Mouse (Mus musculus) liver, adult 2 months (tissue): ENCODE data around the gene Ubr4. TPM values are rescaled to one million over a fixed set of nuclear protein-coding genes. Genes with fewer than 3 reads are reported as not detected.

Experiments used
- DNase-seq: peaks from one replicate; pipeline ENCODE4 v3.0.0-alpha.2; 2011; ENCODE audit warnings: low read depth, low spot score; ENCODE audit errors: extremely low read depth
- H3K27ac ChIP-seq: fragments of 200-500 bp; replicated peaks from 2 replicates; pipeline ENCODE4 v1.5.1; 2012; ENCODE audit warnings: low read depth, mild to moderate bottlenecking, control low read depth, inconsistent platforms, low read length; ENCODE audit not compliant: insufficient read depth
- H3K27me3 ChIP-seq: fragments of 200-500 bp; 2 replicates; pipeline ENCODE4 v1.6.1; 2012; ENCODE audit warnings: mild to moderate bottlenecking, moderate library complexity, low read length, inconsistent platforms; ENCODE audit not compliant: control insufficient read depth, insufficient read depth
- H3K36me3 ChIP-seq: fragments of 200-500 bp; 2 replicates; pipeline ENCODE4 v1.6.1; 2012; ENCODE audit warnings: low read length, inconsistent platforms; ENCODE audit not compliant: control insufficient read depth, insufficient read depth
- H3K4me1 ChIP-seq: fragments of 200-500 bp; 2 replicates; pipeline ENCODE4 v1.6.1; 2011; ENCODE audit warnings: low read length; ENCODE audit not compliant: control insufficient read depth, insufficient read depth
- H3K4me3 ChIP-seq: fragments of 200-500 bp; 2 replicates; pipeline ENCODE4 v1.5.1; 2011; ENCODE audit warnings: low read depth, mild to moderate bottlenecking, control low read depth, low read length, moderate library complexity; ENCODE audit not compliant: insufficient read depth
- H3K79me2 ChIP-seq: fragments of 200-500 bp; 2 replicates; pipeline ENCODE4 v1.6.1; 2012; ENCODE audit warnings: inconsistent platforms, mild to moderate bottlenecking, low read length, moderate library complexity; ENCODE audit not compliant: control insufficient read depth, insufficient read depth
- H3K9ac ChIP-seq: fragments of 200-500 bp; 2 replicates; pipeline ENCODE4 v1.6.1; 2012; ENCODE audit warnings: low read depth, mild to moderate bottlenecking, control low read depth, inconsistent platforms, low read length
- CTCF ChIP-seq: fragments of 200-500 bp; IDR thresholded peaks from 2 replicates; pipeline ENCODE4 v1.5.1; 2011; ENCODE audit warnings: low read depth, low read length, control low read depth
- POLR2A ChIP-seq: fragments of 200-500 bp; IDR thresholded peaks from 2 replicates; pipeline ENCODE4 v1.6.1; 2011; ENCODE audit warnings: low read length, control low read depth; ENCODE audit not compliant: insufficient read depth; ENCODE audit errors: extremely low read depth
- WGBS: fragments of 180-500 bp; shearing (Covaris S2); methylation state at CpG from one replicate; pipeline ENCODE4 v1.1.7; 2018; 5-methylcytosine and 5-hydroxymethylcytosine counted together
- polyA plus RNA-seq: library from polyadenylated mRNA; depleted of rRNA; stranded (reverse); fragments of >200 nt; gene quantifications from 2 replicates; pipeline ENCODE4 v1.2.3, GENCODE M21; 2012
- total RNA-seq: library from RNA; depleted of rRNA; stranded (reverse); fragments of >200 nt; gene quantifications from 2 replicates; pipeline ENCODE4 v1.2.3, GENCODE M21; 2014

Gene Ubr4
- total and polyA plus RNA-seq, 2 experiments = 56.7 to 149 TPM

- Histone ChIP-seq H3K4me3 (no peak overlapping the region), H3K79me2 (no peaks in the 10 kb centered on the region), H3K36me3 (peaks cover 5% of the 10 kb centered on the region; the same call in 1 of the 2 replicates), H3K27me3 (no peaks in the 10 kb centered on the region), H3K9ac (no peak overlapping the region), H3K27ac (no peak overlapping the region), H3K4me1 (peaks cover 8% of the 10 kb centered on the region)
- no peak for DNase-seq
- WGBS = 90% methylated on average over 5 of the region's 5 CpGs
- TF ChIP-seq POLR2A = no peak
- no peak for TF ChIP-seq CTCF
Observed at GRCm38 (mm10) chr4:139491541-139492170, 139.2 kb downstream of the Ubr4 start.

DNA sequence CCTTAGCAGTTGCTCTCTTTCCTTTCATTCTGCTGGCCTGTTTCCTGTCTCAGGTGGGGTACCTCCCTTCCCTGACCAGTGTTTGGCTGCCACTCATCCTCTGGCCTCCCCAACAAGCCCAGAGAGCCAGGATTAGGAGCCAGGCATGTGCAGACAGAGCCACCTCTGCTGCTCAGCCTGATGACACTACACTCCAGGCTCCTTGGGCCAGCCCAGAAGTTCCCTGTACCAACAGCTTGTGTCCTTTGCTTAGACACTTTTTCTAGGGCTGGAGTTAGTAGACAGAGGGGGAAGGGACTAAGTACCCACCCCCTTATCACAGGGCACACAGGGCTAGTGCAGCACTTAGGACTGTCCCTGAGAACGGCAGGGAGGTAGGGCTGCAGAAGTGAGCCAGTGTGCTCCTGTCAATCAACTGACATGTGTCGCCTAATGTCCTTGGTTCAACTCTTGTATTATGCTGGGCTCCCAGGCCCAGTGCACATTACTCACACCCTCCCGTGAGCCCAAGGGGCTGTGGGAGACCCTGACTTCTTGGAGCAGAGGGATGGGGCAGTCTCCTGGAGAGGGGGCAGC lies 139.9 kb downstream of the Ubr4 start:
- H3K27me3 ChIP-seq = no peaks in the 10 kb centered on the region
- no peak overlapping the region for H3K9ac ChIP-seq
- H3K4me3 ChIP-seq = no peak overlapping the region
- no peak overlapping the region for H3K27ac ChIP-seq
- H3K36me3 ChIP-seq = peaks cover 3% of the 10 kb centered on the region; the same call in 1 of the 2 replicates
- WGBS = 29% methylated on average over 3 of the region's 3 CpGs
- H3K79me2 ChIP-seq = no peaks in the 10 kb centered on the region
- TF ChIP-seq POLR2A = no peak
- TF ChIP-seq CTCF = no peak
- peaks cover 8% of the 10 kb centered on the region for H3K4me1 ChIP-seq
- peak; percentile 20 for DNase-seq

DNA sequence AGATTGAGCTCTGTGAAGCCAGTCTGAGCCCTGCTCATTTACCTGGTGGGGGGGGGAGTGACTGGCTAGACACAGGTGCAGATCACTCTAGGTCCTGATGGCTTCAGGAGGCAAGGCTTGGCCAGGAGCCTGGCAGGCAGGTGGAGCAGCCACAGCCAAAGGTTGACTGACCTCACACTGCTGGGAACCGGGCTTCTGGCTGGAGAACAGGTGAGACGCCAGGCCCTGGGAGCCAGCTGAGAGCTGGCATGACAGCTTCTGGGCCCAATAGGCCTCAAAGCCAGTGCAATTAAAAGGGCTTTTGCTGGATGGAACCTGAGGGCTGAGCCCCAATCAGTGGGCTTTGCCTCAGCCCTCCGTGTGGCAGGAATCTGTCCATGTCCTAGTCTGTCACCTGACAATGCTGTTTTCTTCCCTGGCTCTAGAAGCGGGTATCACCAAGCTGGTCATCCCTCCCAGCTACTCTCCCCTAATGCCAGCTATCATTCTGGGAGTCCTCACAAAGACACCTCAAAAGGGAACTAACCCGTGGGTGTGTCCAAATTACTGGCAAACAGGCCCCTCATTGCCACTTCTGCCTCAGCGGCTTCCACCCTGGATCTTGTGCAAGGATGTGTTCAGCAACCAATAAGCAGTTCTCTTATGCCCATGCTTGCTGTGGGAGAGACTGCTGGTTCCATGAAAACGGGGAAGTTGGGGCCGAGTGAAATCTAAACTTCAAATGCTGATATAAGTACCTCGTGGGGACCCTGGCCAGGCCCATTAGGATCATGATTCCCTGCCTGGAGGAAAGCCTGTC lies 141.0 kb downstream of the Ubr4 start:
- H3K9ac ChIP-seq = no peak overlapping the region
- H3K4me1 ChIP-seq = peaks cover 8% of the 10 kb centered on the region
- no peak overlapping the region for H3K4me3 ChIP-seq
- no peak overlapping the region; the same call in 1 of the 2 replicates for H3K27ac ChIP-seq
- H3K36me3 ChIP-seq = no peaks in the 10 kb centered on the region; the same call in 1 of the 2 replicates
- no peaks in the 10 kb centered on the region for H3K27me3 ChIP-seq
- no peaks in the 10 kb centered on the region for H3K79me2 ChIP-seq
- 57% methylated on average over 9 of the region's 9 CpGs for WGBS
- TF ChIP-seq CTCF (peak; percentile 14; the same call in 1 of the 2 replicates), POLR2A (no peak)
- peak; percentile 86 for DNase-seq

- no peak for DNase-seq
- Histone ChIP-seq H3K27ac (no peak overlapping the region), H3K4me3 (no peak overlapping the region), H3K4me1 (no peaks in the 10 kb centered on the region), H3K27me3 (no peaks in the 10 kb centered on the region), H3K9ac (no peak overlapping the region), H3K36me3 (no peaks in the 10 kb centered on the region), H3K79me2 (no peaks in the 10 kb centered on the region)
- TF ChIP-seq CTCF = no peak
- no peak for TF ChIP-seq POLR2A
- 80% methylated on average over 14 of the region's 14 CpGs for WGBS
Observed at GRCm38 (mm10) chr4:139500814-139501213, 148.4 kb downstream of the Ubr4 start.

DNA sequence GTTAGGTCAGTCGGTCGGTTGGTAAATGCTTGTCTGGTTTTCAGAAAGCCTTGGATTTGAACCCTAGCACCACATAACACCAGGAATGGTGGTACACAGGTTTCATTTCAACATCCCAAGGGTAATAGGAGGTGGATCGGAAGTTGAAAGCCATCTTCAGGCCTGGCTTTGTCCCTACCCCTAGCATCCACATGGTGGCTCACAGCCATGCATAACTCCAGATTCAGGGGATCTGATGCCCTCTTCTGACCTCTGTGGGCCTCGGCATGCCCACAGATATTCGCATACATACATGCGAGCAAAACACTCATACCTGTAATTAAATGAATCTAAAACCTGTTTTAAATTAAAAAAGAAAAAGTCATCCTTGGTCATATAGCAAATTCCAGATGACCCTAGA lies 149.3 kb downstream of the Ubr4 start:
- no peak for DNase-seq
- no peak overlapping the region for H3K9ac ChIP-seq
- H3K79me2 ChIP-seq = no peaks in the 10 kb centered on the region
- H3K4me3 ChIP-seq = no peak overlapping the region
- 82% methylated on average over 6 of the region's 6 CpGs for WGBS
- no peak overlapping the region for H3K27ac ChIP-seq
- no peaks in the 10 kb centered on the region for H3K27me3 ChIP-seq
- TF ChIP-seq CTCF (no peak), POLR2A (no peak)
- H3K36me3 ChIP-seq = no peaks in the 10 kb centered on the region
- no peaks in the 10 kb centered on the region for H3K4me1 ChIP-seq
